ENCODE assay signal across 18 mouse cellular contexts in the genomic region with DNA sequence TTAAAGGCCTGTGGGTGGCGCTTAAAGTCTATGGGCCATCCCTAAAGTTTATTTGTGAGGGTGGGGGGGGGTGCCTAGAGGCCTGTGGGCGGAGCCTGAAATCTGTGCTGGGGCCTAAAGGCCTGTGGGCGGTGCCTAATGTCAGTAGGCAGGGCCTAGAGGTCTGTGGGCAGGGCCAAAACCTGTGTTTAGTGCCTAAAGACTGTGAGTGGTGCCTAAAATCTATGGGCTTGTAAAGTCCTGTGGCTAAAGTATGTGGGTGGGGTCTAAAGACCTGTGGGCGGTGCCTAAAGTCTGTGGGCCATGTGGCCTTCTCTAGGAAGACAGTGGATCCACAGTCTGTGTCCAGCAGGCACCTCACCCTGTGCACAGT.
"Had no signal": no experiment of that assay in that cellular context is flagged by ENCODE, and none has a peak within 500 bp of the region (broad histone marks: within the 10 kb centered on the region; RNA-seq: fewer than 3 reads in every experiment).

No protein-coding gene starts in this region.

- H3K4me2 ChIP-seq: lung, embryonic 14.5 days; midbrain, embryonic 13.5 days had no signal

- ATAC-seq: midbrain, embryonic 13.5 days; midbrain, embryonic 16.5 days had no signal

- DNase-seq: kidney, adult 2 months; kidney, postnatal 25 days; layer of hippocampus, postnatal 36 days; lung, embryonic 14.5 days; lung, postnatal 36 days; right cerebral cortex, postnatal 25 days; spleen, adult 18-20 months; thymus, postnatal 4 days had no signal

- H3K9me3 ChIP-seq: megakaryocyte, embryonic 14.5 days had no signal

- H3K4me1 ChIP-seq: midbrain, embryonic 10.5 days; midbrain, embryonic 13.5 days had no signal

- H3K9ac ChIP-seq: liver, embryonic 14.5 days; liver, postnatal 0 days; lung, embryonic 14.5 days; midbrain, embryonic 13.5 days had no signal

- H3K27ac ChIP-seq: kidney, postnatal 0 days; layer of hippocampus, adult 2 months; left cerebral cortex, adult 2 months; liver, embryonic 14.5 days; midbrain, embryonic 10.5 days; midbrain, embryonic 13.5 days had no signal

- H3K27me3 ChIP-seq: megakaryocyte, embryonic 14.5 days; midbrain, embryonic 13.5 days had no signal

- H3K4me3 ChIP-seq: layer of hippocampus, adult 2 months; left cerebral cortex, adult 2 months; megakaryocyte, embryonic 14.5 days; midbrain, embryonic 10.5 days; midbrain, embryonic 13.5 days; myocyte had no signal
